Mouse (Mus musculus): Measurements from ENCODE around the gene Isy1. TPM values are rescaled to one million over a fixed set of nuclear protein-coding genes. Genes with fewer than 3 reads are reported as not detected.

Gene Isy1
- polyA plus RNA-seq, 1 experiment = 6.7 TPM

- WGBS = 83% methylated on average over 6 of the region's 6 CpGs
Measured at GRCm38 (mm10) chr6:87795385-87796150, 43.0 kb downstream of the Isy1 start.

GRCm38 (mm10) chr6:87793821-87794510 is 44.6 kb downstream of the Isy1 start:
- peaks cover 33% of the 10 kb centered on the region for H3K36me3 ChIP-seq (ENCODE audit: control insufficient read depth, insufficient read depth, low read length)
- H3K27me3 ChIP-seq (ENCODE audit: control insufficient read depth, insufficient read depth, low read length) = no peaks in the 10 kb centered on the region

More at GRCm38 (mm10) chr6:87795385-87796150, 43.0 kb downstream of the Isy1 start:
- no peak overlapping the region for H3K4me3 ChIP-seq (ENCODE audit: low read depth, low read length)
- TF ChIP-seq CTCF (IDR thresholded peaks at IDR 0.05; ENCODE audit: extremely low read depth, insufficient read length, insufficient replicate concordance, low read depth, low read length) (no peak), POLR2A (IDR thresholded peaks at IDR 0.05; ENCODE audit: low read depth, low read length) (no peak)
- H3K27me3 ChIP-seq (ENCODE audit: control insufficient read depth, insufficient read depth, low read length) = no peaks in the 10 kb centered on the region
- H3K36me3 ChIP-seq (ENCODE audit: control insufficient read depth, insufficient read depth, low read length) = peaks cover 33% of the 10 kb centered on the region
- H3K4me1 ChIP-seq (ENCODE audit: control insufficient read depth, insufficient read depth, insufficient read length, low read length) = peaks cover 7% of the 10 kb centered on the region
- H3K27ac ChIP-seq (ENCODE audit: insufficient read depth, low read depth, low read length) = no peak overlapping the region

GRCm38 (mm10) chr6:87791826-87792225 is 46.8 kb downstream of the Isy1 start:
- Histone ChIP-seq H3K4me1 (ENCODE audit: control insufficient read depth, insufficient read depth, insufficient read length, low read length) (peaks cover 41% of the 10 kb centered on the region), H3K27me3 (ENCODE audit: control insufficient read depth, insufficient read depth, low read length) (no peaks in the 10 kb centered on the region), H3K4me3 (ENCODE audit: low read depth, low read length) (no peak overlapping the region), H3K36me3 (ENCODE audit: control insufficient read depth, insufficient read depth, low read length) (peaks cover 32% of the 10 kb centered on the region), H3K27ac (ENCODE audit: insufficient read depth, low read depth, low read length) (no peak overlapping the region)
- WGBS = 89% methylated on average over 5 of the region's 5 CpGs
- TF ChIP-seq POLR2A (IDR thresholded peaks at IDR 0.05; ENCODE audit: low read depth, low read length) (no peak), CTCF (IDR thresholded peaks at IDR 0.05; ENCODE audit: extremely low read depth, insufficient read length, insufficient replicate concordance, low read depth, low read length) (no peak)

More at GRCm38 (mm10) chr6:87793821-87794510, 44.6 kb downstream of the Isy1 start:
- TF ChIP-seq CTCF (IDR thresholded peaks at IDR 0.05; ENCODE audit: extremely low read depth, insufficient read length, insufficient replicate concordance, low read depth, low read length) (no peak), POLR2A (IDR thresholded peaks at IDR 0.05; ENCODE audit: low read depth, low read length) (no peak)
- peaks cover 23% of the 10 kb centered on the region for H3K4me1 ChIP-seq (ENCODE audit: control insufficient read depth, insufficient read depth, insufficient read length, low read length)
- 89% methylated on average over 10 of the region's 10 CpGs for WGBS
- no peak overlapping the region for H3K27ac ChIP-seq (ENCODE audit: insufficient read depth, low read depth, low read length)
- H3K4me3 ChIP-seq (ENCODE audit: low read depth, low read length) = no peak overlapping the region

- WGBS = 27% methylated on average over 7 of the region's 7 CpGs
- H3K36me3 ChIP-seq (ENCODE audit: control insufficient read depth, insufficient read depth, low read length) = peaks cover 32% of the 10 kb centered on the region
- TF ChIP-seq POLR2A (IDR thresholded peaks at IDR 0.05; ENCODE audit: low read depth, low read length) = no peak
- no peak for TF ChIP-seq CTCF (IDR thresholded peaks at IDR 0.05; ENCODE audit: extremely low read depth, insufficient read length, insufficient replicate concordance, low read depth, low read length)
- H3K27ac ChIP-seq (ENCODE audit: insufficient read depth, low read depth, low read length) = peak overlapping the region; percentile 75
- peaks cover 44% of the 10 kb centered on the region for H3K4me1 ChIP-seq (ENCODE audit: control insufficient read depth, insufficient read depth, insufficient read length, low read length)
- H3K27me3 ChIP-seq (ENCODE audit: control insufficient read depth, insufficient read depth, low read length) = no peaks in the 10 kb centered on the region
- H3K4me3 ChIP-seq (ENCODE audit: low read depth, low read length) = no peak overlapping the region
Measured at GRCm38 (mm10) chr6:87790779-87791480, 47.7 kb downstream of the Isy1 start.

GRCm38 (mm10) chr6:87789791-87790190 is 48.8 kb downstream of the Isy1 start:
- WGBS = 27% methylated on average over 6 of the region's 6 CpGs
- H3K4me3 ChIP-seq (ENCODE audit: low read depth, low read length) = no peak overlapping the region
- no peaks in the 10 kb centered on the region for H3K27me3 ChIP-seq (ENCODE audit: control insufficient read depth, insufficient read depth, low read length)
- H3K36me3 ChIP-seq (ENCODE audit: control insufficient read depth, insufficient read depth, low read length) = peaks cover 32% of the 10 kb centered on the region
- H3K27ac ChIP-seq (ENCODE audit: insufficient read depth, low read depth, low read length) = peak overlapping the region; percentile 70
- TF ChIP-seq CTCF (IDR thresholded peaks at IDR 0.05; ENCODE audit: extremely low read depth, insufficient read length, insufficient replicate concordance, low read depth, low read length) = no peak
- no peak for TF ChIP-seq POLR2A (IDR thresholded peaks at IDR 0.05; ENCODE audit: low read depth, low read length)
- peaks cover 49% of the 10 kb centered on the region for H3K4me1 ChIP-seq (ENCODE audit: control insufficient read depth, insufficient read depth, insufficient read length, low read length)

GRCm38 (mm10) chr6:87788896-87789587 is 49.6 kb downstream of the Isy1 start:
- peaks cover 49% of the 10 kb centered on the region for H3K4me1 ChIP-seq (ENCODE audit: control insufficient read depth, insufficient read depth, insufficient read length, low read length)
- peak overlapping the region; percentile 70 for H3K27ac ChIP-seq (ENCODE audit: insufficient read depth, low read depth, low read length)
- peaks cover 25% of the 10 kb centered on the region for H3K36me3 ChIP-seq (ENCODE audit: control insufficient read depth, insufficient read depth, low read length)
- no peak overlapping the region for H3K4me3 ChIP-seq (ENCODE audit: low read depth, low read length)
- 9% methylated on average over 5 of the region's 5 CpGs for WGBS
- peak; percentile 38; the same call in 1 of the 2 replicates for TF ChIP-seq POLR2A (IDR thresholded peaks at IDR 0.05; ENCODE audit: low read depth, low read length)
- no peak for TF ChIP-seq CTCF (IDR thresholded peaks at IDR 0.05; ENCODE audit: extremely low read depth, insufficient read length, insufficient replicate concordance, low read depth, low read length)
- no peaks in the 10 kb centered on the region for H3K27me3 ChIP-seq (ENCODE audit: control insufficient read depth, insufficient read depth, low read length)
